Mouse (Mus musculus): ENCODE results near the gene Prss12.

- TF ChIP-seq POLR2A (IDR thresholded peaks at IDR 0.05; ENCODE audit: borderline replicate concordance, low read depth, low read length) (no peak), CTCF (IDR thresholded peaks at IDR 0.05; ENCODE audit: low read depth, low read length) (no peak)
Measured at GRCm38 (mm10) chr3:123433362-123433761, 13.4 kb upstream of the Prss12 start.
